Comparison of ENCODE assay signal across 17 mouse cellular contexts in the genomic region with DNA sequence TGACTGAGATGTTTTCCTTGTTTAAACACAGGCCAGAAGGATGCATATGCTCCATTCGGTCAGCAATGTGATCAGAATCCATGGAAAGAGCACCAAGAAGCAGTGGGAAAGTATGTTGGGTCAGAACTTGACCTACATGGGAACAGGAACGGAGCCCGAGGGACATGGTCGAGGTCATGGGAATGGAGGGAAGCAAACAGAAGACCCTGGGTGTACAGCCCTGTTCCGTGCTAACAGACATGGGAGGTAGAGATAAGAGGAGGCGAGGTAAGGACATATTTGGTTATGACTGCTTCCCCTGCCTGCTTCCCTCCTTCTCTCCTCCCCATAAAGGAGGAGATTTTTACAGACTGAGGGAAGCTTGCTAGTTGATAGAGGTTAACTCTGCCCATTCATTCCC. TPM values are rescaled to one million over a fixed set of nuclear protein-coding genes. Genes with fewer than 3 reads are reported as not detected.
A peak's percentile ranks its signal among the peaks of the same experiment; 100 is the strongest.
DNase-seq lines count a peak whose midpoint lies in the region; ATAC-seq and TF ChIP-seq lines count a peak whose summit lies in the region.
"Had no signal": no experiment of that assay in that cellular context is flagged by ENCODE, and none has a peak within 500 bp of the region (broad histone marks: within the 10 kb centered on the region; RNA-seq: fewer than 3 reads in every experiment).

No protein-coding gene starts in this region.

- ATAC-seq in heart, embryonic 11.5 days (replicated peaks; ENCODE audit: insufficient number of reproducible peaks, low FRiP score, low TSS enrichment), result no peak
- ATAC-seq in kidney, postnatal 0 days (replicated peaks; ENCODE audit: low FRiP score, low read depth), result no peak
- ATAC-seq: forebrain, embryonic 15.5 days; hindbrain, postnatal 0 days had no signal

- no peak for TF ChIP-seq POLR2A in heart, adult 2 months (IDR thresholded peaks at IDR 0.05; ENCODE audit: insufficient read depth, low read depth, low read length)
- TF ChIP-seq POLR2A in testis, adult 2 months (IDR thresholded peaks at IDR 0.05; ENCODE audit: control insufficient read depth, low read depth, low read length), result no peak
- TF ChIP-seq POLR2A in thymus, adult 2 months (IDR thresholded peaks at IDR 0.05; ENCODE audit: control insufficient read depth, extremely low read depth, insufficient read depth, low read length, poor library complexity), result no peak

- TF ChIP-seq EP300 in heart, adult 2 months (IDR thresholded peaks at IDR 0.05; ENCODE audit: insufficient read depth, low read depth, low read length), result no peak

- DNase-seq in heart, adult 2 months, result peak in 1 of 2 experiments; percentile 50
- DNase-seq in kidney, postnatal 0 days (ENCODE audit: low spot score), result no peak
- DNase-seq in kidney, postnatal 36 days, result no peak
- DNase-seq in testis, postnatal 14 days (ENCODE audit: low spot score), result no peak
- no peak for DNase-seq in thymus, adult 2 months
- DNase-seq: adrenal gland, postnatal 10 days; cerebellum, adult 11-12 months; cerebellum, adult 9-10 months; cerebellum, postnatal 25 days; gastrocnemius, postnatal 14 days; kidney, adult 11 months had no signal

- H3K27ac ChIP-seq in heart, adult 2 months, result peak overlapping the region; percentile 58
- no peak overlapping the region for H3K27ac ChIP-seq in heart, embryonic 11.5 days (ENCODE audit: low read depth, low read length)
- H3K27ac ChIP-seq in kidney, postnatal 0 days, result 0 out of 2 replicates have a peak overlapping the region, but pooled peaks have one; percentile 36
- peak overlapping the region; percentile 34; the same call in 1 of the 2 replicates for H3K27ac ChIP-seq in testis, adult 2 months (ENCODE audit: control insufficient read depth, insufficient read depth, low read depth, low read length)
- H3K27ac ChIP-seq in thymus, adult 2 months (ENCODE audit: control insufficient read depth, insufficient read depth, low read length), result no peak overlapping the region
- H3K27ac ChIP-seq: embryonic facial prominence, embryonic 12.5 days; forebrain, embryonic 15.5 days; hindbrain, embryonic 13.5 days; hindbrain, postnatal 0 days had no signal

- H3K9me3 ChIP-seq in heart, embryonic 11.5 days (replicated peaks; ENCODE audit: control insufficient read depth, low read length), result no peaks in the 10 kb centered on the region
- H3K9me3 ChIP-seq in kidney, postnatal 0 days (replicated peaks; ENCODE audit: low read length), result no peaks in the 10 kb centered on the region
- H3K9me3 ChIP-seq: embryonic facial prominence, embryonic 12.5 days; forebrain, embryonic 15.5 days; hindbrain, embryonic 13.5 days had no signal

- no peak overlapping the region for H3K4me3 ChIP-seq in heart, adult 2 months
- H3K4me3 ChIP-seq in heart, embryonic 11.5 days (ENCODE audit: low read depth, low read length), result no peak overlapping the region
- no peak overlapping the region for H3K4me3 ChIP-seq in kidney, postnatal 0 days (replicated peaks; ENCODE audit: low read depth, low read length)
- H3K4me3 ChIP-seq in testis, adult 2 months (ENCODE audit: control insufficient read depth, low read depth, low read length), result no peak overlapping the region
- H3K4me3 ChIP-seq in thymus, adult 2 months (ENCODE audit: control insufficient read depth, insufficient read depth, low read length), result no peak overlapping the region
- H3K4me3 ChIP-seq: embryonic facial prominence, embryonic 12.5 days; forebrain, embryonic 15.5 days; hindbrain, embryonic 13.5 days had no signal

- H3K4me1 ChIP-seq in heart, adult 2 months (ENCODE audit: control insufficient read depth, insufficient read depth, low read length), result peaks cover 2% of the 10 kb centered on the region; the same call in 1 of the 2 replicates
- H3K4me1 ChIP-seq in heart, embryonic 11.5 days (ENCODE audit: control insufficient read depth, insufficient read depth, low read length), result no peaks in the 10 kb centered on the region; the same call in none of the 2 replicates
- peaks cover 4% of the 10 kb centered on the region; the same call in 1 of the 2 replicates for H3K4me1 ChIP-seq in kidney, postnatal 0 days (replicated peaks; ENCODE audit: insufficient read depth, low read length)
- H3K4me1 ChIP-seq in testis, adult 2 months (ENCODE audit: control insufficient read depth, insufficient read depth, low read length), result peaks cover 6% of the 10 kb centered on the region
- no peaks in the 10 kb centered on the region for H3K4me1 ChIP-seq in thymus, adult 2 months (replicated peaks; ENCODE audit: control insufficient read depth, insufficient read depth, low read length)
- H3K4me1 ChIP-seq: forebrain, embryonic 15.5 days; hindbrain, embryonic 13.5 days had no signal

- no peaks in the 10 kb centered on the region for H3K79me2 ChIP-seq in heart, adult 2 months (replicated peaks; ENCODE audit: control insufficient read depth, insufficient read depth, low read length)

- intact Hi-C loops in heart, adult 2 months (cut with DNase I), result loop anchor here (2.0 kb wide), 1 partner anchor 33 kb away; no protein-coding TSS in a partner anchor

- no peak overlapping the region for H3K9ac ChIP-seq in heart, adult 2 months (ENCODE audit: low read depth, low read length)
- no peak overlapping the region for H3K9ac ChIP-seq in heart, embryonic 11.5 days (ENCODE audit: low read depth, low read length)
- H3K9ac ChIP-seq in kidney, postnatal 0 days (ENCODE audit: low read depth, low read length), result no peak overlapping the region
- H3K9ac ChIP-seq: embryonic facial prominence, embryonic 12.5 days; forebrain, embryonic 15.5 days; hindbrain, embryonic 13.5 days had no signal

- no peaks in the 10 kb centered on the region for H3K27me3 ChIP-seq in heart, adult 2 months (ENCODE audit: control insufficient read depth, insufficient read depth, low read length)
- no peaks in the 10 kb centered on the region for H3K27me3 ChIP-seq in heart, embryonic 11.5 days (ENCODE audit: control insufficient read depth, insufficient read depth, low read length)
- H3K27me3 ChIP-seq in kidney, postnatal 0 days (ENCODE audit: insufficient read depth, low read length), result no peaks in the 10 kb centered on the region
- H3K27me3 ChIP-seq in testis, adult 2 months (ENCODE audit: control insufficient read depth, insufficient read depth, low read length), result no peaks in the 10 kb centered on the region
- H3K27me3 ChIP-seq in thymus, adult 2 months (ENCODE audit: control insufficient read depth, insufficient read depth, low read length), result no peaks in the 10 kb centered on the region
- H3K27me3 ChIP-seq: embryonic facial prominence, embryonic 12.5 days; forebrain, embryonic 15.5 days; hindbrain, embryonic 13.5 days had no signal

- H3K4me2 ChIP-seq in heart, embryonic 11.5 days, result no peak overlapping the region
- H3K4me2 ChIP-seq in kidney, postnatal 0 days (ENCODE audit: low read length), result no peak overlapping the region
- H3K4me2 ChIP-seq: embryonic facial prominence, embryonic 12.5 days; forebrain, embryonic 15.5 days; hindbrain, embryonic 13.5 days had no signal

- 50% methylated on average over 6 of the region's 6 CpGs for WGBS in heart, adult 2 months
- 55% methylated on average over 6 of the region's 6 CpGs for WGBS in heart, embryonic 11.5 days (ENCODE audit: insufficient replicate concordance)
- WGBS in kidney, postnatal 0 days, result 82% methylated on average over 6 of the region's 6 CpGs
- 95% methylated on average over 6 of the region's 6 CpGs for WGBS in thymus, adult 2 months

- no peak for TF ChIP-seq CTCF in heart, adult 2 months (IDR thresholded peaks at IDR 0.05)
- no peak for TF ChIP-seq CTCF in kidney, postnatal 0 days (IDR thresholded peaks at IDR 0.05; ENCODE audit: low read depth)
- no peak for TF ChIP-seq CTCF in testis, adult 2 months (IDR thresholded peaks at IDR 0.05; ENCODE audit: control insufficient read depth, insufficient read depth, insufficient replicate concordance, low read depth, low read length)
- no peak for TF ChIP-seq CTCF in thymus, adult 2 months (IDR thresholded peaks at IDR 0.05; ENCODE audit: borderline replicate concordance, control insufficient read depth, extremely low read depth, insufficient read depth, low read length, poor library complexity)

- no peaks in the 10 kb centered on the region for H3K36me3 ChIP-seq in heart, adult 2 months (ENCODE audit: control insufficient read depth, insufficient read depth, low read length)
- no peaks in the 10 kb centered on the region for H3K36me3 ChIP-seq in heart, embryonic 11.5 days (ENCODE audit: control insufficient read depth, insufficient read depth, low read length)
- no peaks in the 10 kb centered on the region for H3K36me3 ChIP-seq in kidney, postnatal 0 days (ENCODE audit: insufficient read depth, low read length)
- H3K36me3 ChIP-seq in testis, adult 2 months (ENCODE audit: control insufficient read depth, insufficient read depth, low read length), result no peaks in the 10 kb centered on the region
- no peaks in the 10 kb centered on the region for H3K36me3 ChIP-seq in thymus, adult 2 months (ENCODE audit: control insufficient read depth, insufficient read depth, low read length)
- H3K36me3 ChIP-seq: embryonic facial prominence, embryonic 12.5 days; forebrain, embryonic 15.5 days; hindbrain, embryonic 13.5 days had no signal

RNA-seq across cellular contexts. Expression of a gene that starts 21.8 kb away (rescaled TPM):
- 10 to 100 TPM; 22.1 to 44.1 TPM for total RNA-seq in heart, adult 2 months (2021)
- polyA plus RNA-seq in heart, adult 2 months (2012; rRNA removed), result 21.3 and 22.5 TPM in 2 replicates
- polyA plus RNA-seq in heart, embryonic 11.5 days (2014; fragmentation: Nextera tagmentation; extraction: Ambion mirVana), result 17.0 and 20.7 TPM in 2 replicates
- 34.1 and 35.5 TPM in 2 replicates for polyA plus RNA-seq in kidney, postnatal 0 days (2015; fragmentation: Nextera tagmentation; extraction: Ambion mirVana)
- polyA plus RNA-seq in testis, adult 2 months (2012; rRNA removed), result 10.6 and 11.2 TPM in 2 replicates
- 12.4 and 17.2 TPM in 2 replicates for polyA plus RNA-seq in thymus, adult 2 months (2012; rRNA removed)

Comparison
In these comparisons a context has a peak if more than half of its experiments do, and no peak if none do; other contexts are left out.
1. H3K27ac ChIP-seq: peak in heart, adult 2 months (single experiment), kidney, postnatal 0 days (single experiment) and testis, adult 2 months (single experiment); none in heart, embryonic 11.5 days (single experiment) and thymus, adult 2 months (single experiment).